Mouse (Mus musculus) liver, postnatal 0 days (tissue): ENCODE results near the gene Asxl1.

ENCODE experiments used
- CTCF ChIP-seq: sonication (generic); IDR thresholded peaks from 2 replicates; pipeline ENCODE4 v1.5.1; 2016; ENCODE audit warnings: antibody characterized with exemption, low read depth
- EP300 ChIP-seq: IDR thresholded peaks from 2 replicates; pipeline ENCODE4 v1.6.1; 2016; ENCODE audit warnings: antibody characterized with exemption, low read depth, mild to moderate bottlenecking

DNA sequence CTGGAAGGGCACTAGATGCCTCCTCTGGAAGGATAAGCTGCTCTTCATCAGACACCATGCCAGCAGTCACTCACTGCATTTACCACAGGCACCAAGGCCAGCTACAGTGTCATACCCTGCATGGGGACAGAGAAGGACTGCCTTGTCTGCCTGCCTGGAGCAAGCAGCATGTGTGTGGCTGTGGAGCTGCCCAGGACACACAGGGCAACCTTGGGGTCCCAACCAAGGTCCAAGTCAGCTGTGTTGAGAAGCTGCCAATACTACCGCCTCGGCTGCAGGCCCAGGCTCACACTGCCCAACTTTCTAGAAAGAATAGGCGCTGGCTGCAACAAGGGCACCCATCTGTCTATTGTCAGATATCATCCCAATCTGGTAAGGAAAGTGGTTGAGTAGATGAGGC lies 77.5 kb downstream of the Asxl1 start:
- TF ChIP-seq CTCF (no peak), EP300 (no peak)
